Mouse (Mus musculus): ENCODE results near the gene Pramel6.
"Not testable (repeated sequence)": the region's sequence is repeated elsewhere in the genome, so short reads cannot be mapped to it uniquely, and the experiment has no call there.

Pramel6 gene

GRCm38 (mm10) chr2:87506265-87506664, at the start of gene Pramel6:
Pramel6 (plus strand) TSS chr2:87506565.
- DNase-seq (ENCODE audit: low read depth, low spot score), result no peak

- no peak for DNase-seq (ENCODE audit: low read depth, low spot score)
Observed at GRCm38 (mm10) chr2:87461769-87462168, 44.6 kb upstream of the Pramel6 start.

GRCm38 (mm10) chr2:87480207-87480606, 26.2 kb upstream of the Pramel6 start:
- DNase-seq (ENCODE audit: low read depth, low spot score), result no peak

DNA sequence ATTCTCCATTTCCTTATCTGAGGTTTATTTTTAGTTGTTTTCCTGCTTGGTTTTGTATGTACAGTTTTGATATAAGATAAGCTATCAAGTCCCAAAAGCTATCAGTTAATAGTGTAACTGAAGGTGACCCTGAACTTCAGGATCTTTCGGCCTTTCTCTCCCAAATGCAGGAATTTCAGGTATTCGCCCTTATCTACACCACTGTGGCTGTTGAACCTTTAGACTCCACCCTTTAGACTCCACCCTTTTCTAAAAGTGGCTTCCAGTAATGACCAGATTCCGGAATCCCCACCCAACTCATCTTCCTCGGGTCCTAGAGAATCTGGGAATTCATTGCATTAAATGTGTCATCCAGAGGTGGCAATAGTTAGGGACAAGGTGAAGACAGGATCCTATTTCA, 25.2 kb upstream of the Pramel6 start:
- DNase-seq (ENCODE audit: low read depth, low spot score), result no peak

GRCm38 (mm10) chr2:87482276-87482675, 24.1 kb upstream of the Pramel6 start:
- DNase-seq (ENCODE audit: low read depth, low spot score), result no peak

- DNase-seq (ENCODE audit: low read depth, low spot score), result not testable (repeated sequence)
Observed at GRCm38 (mm10) chr2:87496993-87497392, 9.4 kb upstream of the Pramel6 start, which contains the start of gene Pramel7. Pramel7 (minus strand) TSS chr2:87497093.

GRCm38 (mm10) chr2:87515046-87515445, 8.7 kb downstream of the Pramel6 start:
- no peak for DNase-seq (ENCODE audit: low read depth, low spot score)

DNA sequence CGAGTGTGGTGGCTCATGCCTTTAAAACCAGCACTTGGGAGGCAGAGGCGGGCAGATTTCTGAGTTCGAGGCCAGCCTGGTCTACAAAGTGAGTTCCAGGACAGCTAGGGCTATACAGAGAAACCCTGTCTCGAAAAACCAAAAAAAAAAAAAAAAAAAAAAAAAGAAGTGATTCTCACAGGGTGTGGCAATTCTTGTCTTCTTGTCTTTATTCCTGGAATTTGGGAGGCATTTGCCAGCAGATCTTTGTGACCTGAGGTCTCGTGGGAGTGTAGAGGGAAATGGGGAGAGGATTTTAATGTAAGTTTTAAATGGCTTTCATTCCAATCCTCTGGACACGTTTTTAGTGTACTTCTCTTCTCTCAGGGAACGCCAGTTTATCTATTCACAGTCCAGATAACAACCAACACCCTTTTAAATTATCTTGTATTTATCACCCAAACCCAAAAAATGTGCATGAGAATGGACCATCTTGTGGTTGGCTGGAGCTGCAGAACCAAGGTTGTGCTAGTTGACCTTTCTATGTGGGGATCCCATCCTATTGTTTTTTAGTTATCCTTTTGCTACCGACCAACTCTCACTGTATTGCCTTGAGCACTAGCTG, 9.2 kb downstream of the Pramel6 start:
- no peak for DNase-seq (ENCODE audit: low read depth, low spot score)

- no peak for DNase-seq (ENCODE audit: low read depth, low spot score)
Observed at GRCm38 (mm10) chr2:87516581-87516980, 10.2 kb downstream of the Pramel6 start.

- no peak for DNase-seq (ENCODE audit: low read depth, low spot score)
Observed at GRCm38 (mm10) chr2:87520651-87521050, 14.3 kb downstream of the Pramel6 start.

- DNase-seq (ENCODE audit: low read depth, low spot score), result not testable (repeated sequence)
Observed at GRCm38 (mm10) chr2:87525899-87526616, 19.7 kb downstream of the Pramel6 start.

DNA sequence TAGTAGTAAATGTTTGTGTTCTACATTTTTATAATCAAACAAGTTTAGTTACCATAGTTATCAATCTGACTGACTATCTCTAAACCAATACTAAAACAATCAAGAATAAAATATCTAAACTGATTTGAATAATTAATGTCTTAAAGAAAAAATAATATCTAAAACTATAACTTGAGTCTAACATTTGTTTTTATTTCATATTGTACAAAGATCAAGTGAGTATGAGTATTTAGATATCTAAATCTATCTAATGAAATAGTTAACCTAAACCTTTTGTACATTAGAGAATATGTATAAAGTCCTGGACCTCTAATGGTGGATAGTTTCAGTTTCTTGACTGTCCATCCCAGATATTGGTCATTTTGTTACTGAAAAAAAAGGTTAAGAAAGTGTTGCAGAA, 25.1 kb downstream of the Pramel6 start, which contains the start of gene Olfr153:
Olfr153 (plus strand) TSS at position 301 of the 400 bp plus-strand sequence.
- no peak for DNase-seq (ENCODE audit: low read depth, low spot score)

DNA sequence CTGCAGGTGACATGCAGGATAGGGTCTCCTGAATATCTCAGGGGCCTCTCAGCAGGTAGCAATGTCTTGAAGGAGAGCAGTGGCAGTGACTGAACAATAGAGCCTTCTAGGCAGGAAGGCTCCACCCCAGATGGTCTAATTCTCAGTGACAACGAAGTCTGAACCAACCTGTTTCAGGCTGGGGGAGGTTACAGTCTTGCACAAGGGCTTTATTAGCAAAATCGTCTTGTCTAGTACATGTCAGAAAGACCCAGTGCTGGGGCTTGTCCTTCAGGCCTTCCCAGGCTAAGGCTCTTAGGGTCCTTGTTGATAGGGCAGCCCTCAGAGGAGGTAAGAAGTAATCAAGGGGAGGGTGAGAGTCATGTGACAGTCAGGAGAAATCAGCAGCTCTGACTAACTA, 28.5 kb downstream of the Pramel6 start:
- DNase-seq (ENCODE audit: low read depth, low spot score), result no peak

DNA sequence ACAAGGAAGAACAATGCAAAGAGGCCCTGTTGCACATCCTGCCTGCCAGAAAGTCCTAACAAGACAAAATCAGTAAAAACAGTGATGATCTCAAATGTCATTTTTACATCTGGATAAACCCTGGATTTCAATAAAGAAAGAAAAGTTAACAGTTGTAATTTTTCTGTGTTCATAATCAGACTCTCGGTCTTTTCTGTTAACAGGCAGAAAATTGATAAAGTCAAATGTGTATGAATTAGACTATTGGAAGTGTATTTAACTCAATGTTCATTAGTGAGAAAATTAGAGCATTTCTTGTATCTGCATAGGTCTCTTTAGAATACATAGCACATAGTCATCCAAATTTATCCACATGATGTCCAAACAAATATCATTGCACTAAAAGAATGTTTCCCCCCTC, 39.1 kb downstream of the Pramel6 start, which contains the start of gene Olfr1128:
Olfr1128 (minus strand) TSS at position 101 of the 400 bp plus-strand sequence.
- no peak for DNase-seq (ENCODE audit: low read depth, low spot score)

All from c-Kit-negative CD71-positive TER-119-positive erythroid progenitor cells, embryonic 14.5 days (primary cell).